Mouse (Mus musculus): Measurements from ENCODE around the gene Myrip.

Gene Myrip

DNA sequence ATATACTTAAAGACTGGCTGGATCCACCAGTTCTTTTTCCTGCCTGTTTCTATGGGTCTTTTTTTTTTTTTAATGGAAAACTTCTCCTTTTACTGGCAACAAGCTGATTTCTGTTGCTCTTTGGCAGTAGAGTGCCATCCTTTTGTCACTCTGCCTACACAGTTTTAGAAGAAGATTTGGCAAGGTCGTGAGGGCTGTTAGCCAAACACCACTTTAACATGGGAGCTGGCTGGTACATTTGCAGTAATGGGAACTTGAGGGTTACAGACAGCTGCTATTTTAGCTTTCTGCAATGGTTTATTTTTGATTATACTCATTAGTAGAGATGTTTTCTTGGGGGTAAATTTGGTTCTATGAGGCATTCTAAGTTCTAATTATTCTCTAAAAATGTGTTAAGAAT lies 137.5 kb downstream of the Myrip start:
- DNase-seq (ENCODE audit: inconsistent age in 2 of 2, low spot score in 1 of 2), result no peak

- no peak for DNase-seq (ENCODE audit: inconsistent age in 2 of 2, low spot score in 1 of 2)
Measured at GRCm38 (mm10) chr9:120444642-120445041, 143.3 kb downstream of the Myrip start.

- no peak for DNase-seq (ENCODE audit: inconsistent age in 2 of 2, low spot score in 1 of 2)
Measured at GRCm38 (mm10) chr9:120449696-120450329, 148.5 kb downstream of the Myrip start.

GRCm38 (mm10) chr9:120455768-120456655 lies 154.7 kb downstream of the Myrip start:
- no peak for DNase-seq (ENCODE audit: inconsistent age in 2 of 2, low spot score in 1 of 2)

DNA sequence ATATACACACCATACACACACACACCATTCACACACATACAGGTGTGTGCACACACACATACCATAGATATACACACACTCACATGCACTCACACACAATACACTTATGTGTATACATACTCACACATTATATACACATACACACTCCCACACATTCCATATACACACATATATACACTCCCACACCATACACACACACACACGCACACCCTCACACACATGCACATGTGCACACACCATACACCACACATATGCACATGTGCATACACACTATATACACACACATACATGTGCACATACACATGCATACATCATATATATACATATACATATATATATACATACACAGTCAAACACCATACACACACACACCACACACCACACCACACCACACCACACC lies 169.1 kb downstream of the Myrip start:
- no peak for DNase-seq (ENCODE audit: inconsistent age in 2 of 2, low spot score in 1 of 2)

DNA sequence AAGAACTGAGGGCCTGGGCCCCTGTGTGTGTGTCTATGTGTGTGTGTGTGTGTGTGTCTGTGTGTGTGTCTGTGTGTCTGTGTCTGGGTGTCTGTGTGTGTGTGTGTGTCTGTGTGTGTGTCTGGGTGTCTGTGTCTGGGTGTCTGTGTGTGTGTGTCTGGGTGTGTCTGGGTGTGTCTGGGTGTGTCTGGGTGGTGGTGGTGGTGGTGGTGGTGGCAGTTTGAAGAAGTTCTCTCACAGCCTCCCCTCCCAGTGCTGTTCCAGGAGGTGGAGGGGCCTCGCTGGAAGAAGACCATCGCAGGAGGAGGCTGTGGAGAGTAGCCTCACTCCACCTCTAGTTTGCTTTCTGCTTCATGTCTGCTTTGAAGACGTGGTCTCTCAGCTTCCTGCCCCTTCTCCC lies 180.3 kb downstream of the Myrip start:
- DNase-seq (ENCODE audit: inconsistent age in 2 of 2, low spot score in 1 of 2), result no peak

DNA sequence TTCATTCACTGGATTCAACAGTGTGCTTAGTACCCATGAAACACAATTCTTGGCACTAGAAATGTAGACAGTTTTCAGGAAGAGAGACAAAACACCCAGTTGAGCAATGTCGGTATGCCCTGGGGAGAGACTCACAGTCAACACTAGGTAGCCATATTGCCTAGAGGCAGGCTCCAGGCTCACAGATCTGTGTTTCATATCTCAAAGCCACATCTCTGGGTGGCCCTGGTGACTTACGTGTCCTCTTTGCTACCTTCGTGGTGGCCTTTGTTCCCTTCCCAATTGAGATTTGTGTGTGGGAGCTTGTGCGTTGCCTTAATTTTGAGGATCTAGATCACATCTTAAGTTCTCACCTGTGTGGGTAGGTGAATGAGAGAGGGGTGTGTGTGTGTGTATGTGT lies 181.1 kb downstream of the Myrip start:
- DNase-seq (ENCODE audit: inconsistent age in 2 of 2, low spot score in 1 of 2), result no peak

- DNase-seq (ENCODE audit: inconsistent age in 2 of 2, low spot score in 1 of 2), result no peak
Measured at GRCm38 (mm10) chr9:120483101-120483500, 181.8 kb downstream of the Myrip start.

DNA sequence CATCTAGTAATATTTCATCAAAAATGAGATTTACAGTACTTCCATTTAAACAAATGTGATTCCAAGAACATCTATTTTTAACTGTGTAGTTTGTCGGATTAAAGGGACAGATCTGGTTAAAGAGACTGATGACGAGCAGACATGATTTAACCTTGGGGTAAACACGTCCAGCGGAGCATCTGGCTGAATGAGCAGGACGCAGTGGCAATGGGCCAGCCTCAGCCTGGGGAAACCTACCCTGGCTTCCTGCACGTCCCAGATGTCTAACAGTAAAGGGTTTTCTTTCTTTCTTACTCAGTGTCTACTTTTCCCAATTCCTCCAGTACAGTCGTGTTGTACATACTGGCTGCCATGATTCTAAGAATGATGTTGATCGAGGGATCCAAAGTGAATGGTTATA lies 185.8 kb downstream of the Myrip start:
- DNase-seq (ENCODE audit: inconsistent age in 2 of 2, low spot score in 1 of 2), result peak; percentile 16 to 63

DNA sequence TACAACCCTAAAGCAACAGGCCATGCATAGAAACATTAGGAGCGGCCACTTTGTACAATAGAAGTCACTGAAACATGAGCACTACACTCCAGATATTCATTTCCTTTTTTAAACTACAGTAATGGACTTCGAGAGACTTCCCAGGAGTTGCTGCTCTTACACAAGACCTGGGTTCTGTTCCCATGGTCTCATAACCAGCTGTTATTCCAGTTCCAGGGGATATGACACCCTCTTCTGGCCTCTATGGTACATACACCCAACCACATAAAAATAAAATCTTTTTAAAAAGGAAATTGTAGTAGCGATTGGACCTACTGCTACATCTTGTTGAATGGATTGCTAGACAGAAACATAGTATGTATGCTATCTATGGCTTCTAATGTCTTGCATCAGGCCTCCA lies 190.2 kb downstream of the Myrip start:
- peak in 1 of 2 experiments; percentile 40 for DNase-seq (ENCODE audit: inconsistent age in 2 of 2, low spot score in 1 of 2)

- no peak for DNase-seq (ENCODE audit: inconsistent age in 2 of 2, low spot score in 1 of 2)
Measured at GRCm38 (mm10) chr9:120492010-120492399, 190.7 kb downstream of the Myrip start, which contains the start of gene Eif1b. Gene Eif1b (plus strand): TSS chr9:120492232.

DNA sequence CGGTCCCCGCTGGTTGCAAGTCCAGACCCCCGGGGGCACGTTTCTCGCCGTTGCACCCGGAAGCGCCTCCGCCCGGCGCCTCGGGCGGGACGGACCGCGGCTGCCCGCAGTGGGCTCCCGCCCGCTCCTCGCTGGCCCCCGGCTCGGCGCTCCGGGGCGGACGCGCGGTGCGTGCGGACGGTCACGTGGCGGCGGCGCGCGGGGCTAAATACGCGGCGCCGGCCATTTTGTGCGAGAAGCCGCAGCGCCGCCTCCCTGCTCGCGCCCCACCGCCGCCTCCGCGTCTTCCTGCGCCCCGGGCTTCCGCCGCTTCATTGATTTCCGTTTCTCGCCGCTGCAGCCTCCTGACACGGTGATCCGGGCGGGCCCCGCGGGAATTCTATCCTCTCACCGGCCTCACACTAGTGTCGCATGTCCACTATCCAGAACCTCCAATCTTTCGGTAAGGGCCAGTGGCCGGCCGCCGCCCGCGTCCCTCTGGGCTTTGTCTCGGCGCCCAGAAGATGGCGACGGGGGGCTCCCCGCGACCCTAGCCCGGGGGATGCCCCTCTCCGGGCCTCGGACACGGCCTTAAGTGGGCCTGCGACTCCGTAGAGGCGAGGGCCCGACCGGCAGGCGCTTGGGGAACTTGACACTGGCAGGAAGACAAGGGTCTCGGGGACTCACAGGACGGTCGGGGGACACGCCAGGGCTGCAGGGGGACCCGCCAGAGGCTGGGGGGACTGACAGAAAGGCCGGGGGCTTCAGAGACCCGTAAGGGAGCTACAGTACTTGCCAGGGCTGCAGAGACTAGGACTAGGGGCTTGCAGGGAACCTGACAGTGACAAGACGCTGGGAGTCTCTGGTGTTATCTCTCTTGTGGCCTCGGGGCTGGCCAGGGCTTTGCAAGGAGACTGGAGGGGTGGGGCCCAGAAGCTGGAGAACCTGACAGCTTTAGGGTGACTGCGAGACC lies 191.4 kb downstream of the Myrip start:
- DNase-seq (ENCODE audit: inconsistent age in 2 of 2, low spot score in 1 of 2), result peak; percentile 85 to 93

DNA sequence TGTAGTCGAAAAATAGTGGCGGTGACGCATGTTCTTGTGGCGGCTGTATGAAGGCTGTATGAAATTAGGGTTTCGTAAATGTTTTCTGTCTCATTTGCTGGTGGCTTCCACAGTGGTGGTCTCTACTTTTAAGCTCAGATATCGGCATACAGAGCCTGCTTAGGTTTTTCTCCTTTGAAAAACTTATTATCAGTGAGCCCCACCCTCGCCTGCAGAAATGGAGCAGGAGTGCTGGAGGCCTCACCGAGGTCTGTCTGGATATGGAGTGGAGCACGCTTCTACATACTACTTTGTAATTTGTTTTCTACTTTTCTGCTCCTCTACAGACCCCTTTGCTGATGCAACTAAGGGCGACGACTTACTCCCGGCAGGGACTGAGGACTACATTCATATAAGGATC lies 192.5 kb downstream of the Myrip start:
- DNase-seq (ENCODE audit: inconsistent age in 2 of 2, low spot score in 1 of 2), result peak in 1 of 2 experiments; percentile 30

DNA sequence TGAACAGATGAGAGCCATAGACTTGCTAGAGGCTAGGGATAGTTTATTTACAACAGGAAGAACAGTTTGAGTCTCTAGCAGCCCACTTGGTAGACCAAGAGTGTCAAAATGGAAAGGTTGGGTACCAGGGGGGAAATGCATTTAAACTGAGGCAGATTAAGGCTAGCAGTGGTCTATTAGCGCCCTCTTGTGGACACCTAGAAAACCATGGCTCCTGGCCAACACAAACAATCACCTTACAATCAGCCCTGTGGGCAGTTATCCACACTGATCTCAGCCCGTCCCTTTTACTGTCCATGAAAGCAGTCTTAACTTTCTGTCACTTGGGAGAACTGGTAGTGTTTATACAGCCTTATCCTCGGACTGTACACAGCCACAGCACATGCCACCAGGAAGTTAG lies 195.4 kb downstream of the Myrip start:
- DNase-seq (ENCODE audit: inconsistent age in 2 of 2, low spot score in 1 of 2), result peak; percentile 50 to 90

GRCm38 (mm10) chr9:120497983-120498382 lies 196.7 kb downstream of the Myrip start:
- no peak for DNase-seq (ENCODE audit: inconsistent age in 2 of 2, low spot score in 1 of 2)

GRCm38 (mm10) chr9:120501191-120501902 lies 200.0 kb downstream of the Myrip start:
- DNase-seq (ENCODE audit: inconsistent age in 2 of 2, low spot score in 1 of 2), result no peak

GRCm38 (mm10) chr9:120502013-120502412 lies 200.7 kb downstream of the Myrip start:
- peak; percentile 55 to 90 for DNase-seq (ENCODE audit: inconsistent age in 2 of 2, low spot score in 1 of 2)

GRCm38 (mm10) chr9:120504423-120504822 lies 203.1 kb downstream of the Myrip start:
- DNase-seq (ENCODE audit: inconsistent age in 2 of 2, low spot score in 1 of 2), result no peak

DNA sequence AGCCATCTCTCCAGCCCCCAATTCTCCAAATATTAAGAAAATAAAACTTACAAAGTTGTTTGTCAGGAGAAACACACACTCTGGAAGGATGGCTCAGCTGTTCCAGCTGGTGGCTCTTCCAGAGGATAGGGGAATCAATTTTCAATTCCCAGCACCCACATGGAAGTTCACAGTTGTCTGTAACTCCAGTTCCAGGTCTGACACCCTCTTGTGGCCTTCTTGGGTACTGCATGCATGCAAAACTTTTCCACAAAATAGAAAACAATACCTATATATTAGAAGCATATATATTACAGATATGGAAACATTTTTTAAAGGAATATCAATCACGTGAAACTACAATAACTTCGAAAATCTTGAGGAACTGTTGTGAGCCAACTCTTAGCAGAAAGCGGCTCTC lies 210.5 kb downstream of the Myrip start:
- peak in 1 of 2 experiments; percentile 70 for DNase-seq (ENCODE audit: inconsistent age in 2 of 2, low spot score in 1 of 2)

DNA sequence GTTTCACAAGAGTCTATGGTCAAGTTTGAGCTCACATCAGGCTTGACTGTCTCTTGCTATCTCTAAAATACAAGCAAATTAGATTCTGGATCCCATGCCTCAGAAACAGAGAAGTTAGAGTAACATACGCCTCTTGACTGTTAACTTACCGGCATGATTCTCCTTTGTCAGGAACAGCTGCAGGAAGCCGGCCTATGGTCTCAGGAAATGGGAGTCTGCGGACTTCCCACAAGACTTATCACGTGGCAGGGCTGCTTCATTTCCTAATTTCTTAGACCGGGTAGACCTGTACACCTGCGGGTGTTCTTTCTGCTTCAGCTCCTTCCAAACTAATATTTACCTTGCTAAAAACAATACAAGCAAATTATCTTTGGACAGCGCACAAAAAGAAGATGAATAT lies 215.4 kb downstream of the Myrip start:
- no peak for DNase-seq (ENCODE audit: inconsistent age in 2 of 2, low spot score in 1 of 2)

GRCm38 (mm10) chr9:120518946-120519345 lies 217.6 kb downstream of the Myrip start:
- DNase-seq (ENCODE audit: inconsistent age in 2 of 2, low spot score in 1 of 2), result no peak

All from adrenal gland, adult (tissue).